Mouse (Mus musculus) macrophage (primary cell): Measurements from ENCODE around the gene Dpm1. TPM values are rescaled to one million over a fixed set of nuclear protein-coding genes. Genes with fewer than 3 reads are reported as not detected.

Source experiments
- H3K27ac ChIP-seq: fragments of 350-480 bp; formaldehyde crosslinking; 2 replicates; pipeline ENCODE4 v1.9.0; 2021
- H3K36me3 ChIP-seq: fragments of 350-480 bp; formaldehyde crosslinking; 2 replicates; pipeline ENCODE4 v1.9.0; 2021; ENCODE audit errors: inconsistent target
- H3K4me3 ChIP-seq: fragments of 350-480 bp; formaldehyde crosslinking; 2 replicates; pipeline ENCODE4 v1.9.0; 2021; ENCODE audit errors: inconsistent target
- H3K79me2 ChIP-seq: fragments of 350-480 bp; formaldehyde crosslinking; 2 replicates; pipeline ENCODE4 v1.9.0; 2021; ENCODE audit errors: inconsistent target
- WGBS: methylation state at CpG from one replicate; pipeline ENCODE4 v1.1.7; 2026; ENCODE audit warnings: inconsistent platforms; ENCODE audit not compliant: missing documents; 5-methylcytosine and 5-hydroxymethylcytosine counted together
- polyA plus RNA-seq: library from polyadenylated mRNA; stranded (reverse); fragments of 250-400 nt; gene quantifications from 3 replicates; pipeline ENCODE4 v1.2.4, GENCODE M21; 2018; ENCODE audit warnings: inconsistent platforms

The Dpm1 gene
- polyA plus RNA-seq, 1 experiment from 2014 or later = 208 TPM

DNA sequence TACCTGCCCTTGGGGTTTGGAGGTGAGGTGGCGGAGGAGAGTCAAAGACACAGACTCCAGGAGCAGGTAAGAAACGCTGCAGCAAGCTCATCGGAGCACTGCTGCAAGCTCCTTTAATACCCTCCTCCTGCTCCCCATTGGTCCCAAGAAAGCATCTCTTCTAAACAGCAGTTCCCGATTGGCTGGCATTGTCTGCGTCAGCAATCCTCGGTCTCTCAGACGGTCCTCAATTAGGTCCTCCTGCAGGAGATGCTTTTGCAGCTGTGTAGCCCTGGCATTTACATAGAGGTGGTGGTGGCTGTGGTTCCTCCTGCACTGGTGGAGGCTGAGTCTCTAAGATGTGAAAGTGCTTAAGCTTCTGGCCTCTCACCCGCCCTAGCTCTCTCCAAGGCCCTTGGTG lies 15.2 kb upstream of the Dpm1 start:
- H3K27ac ChIP-seq = no peak overlapping the region
- no peaks in the 10 kb centered on the region for H3K79me2 ChIP-seq
- H3K4me3 ChIP-seq = no peak overlapping the region
- no peaks in the 10 kb centered on the region for H3K36me3 ChIP-seq
- WGBS = 68% methylated on average over 8 of the region's 8 CpGs

DNA sequence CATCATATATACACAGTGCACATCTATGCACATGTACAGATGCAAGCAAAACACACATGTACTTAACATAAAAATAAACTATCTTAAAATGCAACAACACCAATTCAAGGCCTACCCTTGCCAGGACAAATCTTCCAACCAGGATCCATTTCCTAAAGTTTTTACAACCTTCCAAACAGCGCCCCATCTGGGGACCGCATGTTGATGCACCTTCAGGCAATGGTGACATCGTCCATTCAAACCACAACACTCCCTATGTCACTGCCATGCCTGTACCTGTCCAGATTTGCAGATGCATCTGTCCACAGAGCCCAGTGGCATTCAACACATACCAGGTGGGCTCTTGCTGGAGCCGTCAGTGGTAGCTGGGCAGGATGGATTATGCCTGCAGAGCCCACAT lies 12.9 kb upstream of the Dpm1 start:
- H3K4me3 ChIP-seq = no peak overlapping the region
- WGBS = 91% methylated on average over 4 of the region's 4 CpGs
- no peaks in the 10 kb centered on the region for H3K36me3 ChIP-seq
- no peak overlapping the region for H3K27ac ChIP-seq
- no peaks in the 10 kb centered on the region for H3K79me2 ChIP-seq

DNA sequence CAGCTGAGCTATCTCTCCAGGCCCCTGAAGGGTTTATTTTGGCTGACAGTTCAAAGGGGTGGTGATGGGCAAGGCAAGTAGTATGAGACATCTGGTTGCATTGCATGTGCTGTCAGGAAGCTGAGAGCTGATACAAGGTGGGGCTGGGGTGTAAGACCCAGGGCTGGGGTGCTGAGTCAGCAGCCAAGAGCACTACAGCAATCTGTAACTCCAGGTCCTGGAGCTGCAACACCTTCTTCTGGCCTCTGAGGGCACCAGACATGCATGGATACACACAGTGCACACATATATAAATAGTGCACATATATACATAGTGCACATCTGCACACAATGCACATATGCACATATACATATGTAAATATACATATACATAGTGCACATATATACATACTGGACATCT lies 12.4 kb upstream of the Dpm1 start:
- no peaks in the 10 kb centered on the region for H3K79me2 ChIP-seq
- no peak overlapping the region for H3K27ac ChIP-seq
- H3K36me3 ChIP-seq = no peaks in the 10 kb centered on the region
- no peak overlapping the region for H3K4me3 ChIP-seq

DNA sequence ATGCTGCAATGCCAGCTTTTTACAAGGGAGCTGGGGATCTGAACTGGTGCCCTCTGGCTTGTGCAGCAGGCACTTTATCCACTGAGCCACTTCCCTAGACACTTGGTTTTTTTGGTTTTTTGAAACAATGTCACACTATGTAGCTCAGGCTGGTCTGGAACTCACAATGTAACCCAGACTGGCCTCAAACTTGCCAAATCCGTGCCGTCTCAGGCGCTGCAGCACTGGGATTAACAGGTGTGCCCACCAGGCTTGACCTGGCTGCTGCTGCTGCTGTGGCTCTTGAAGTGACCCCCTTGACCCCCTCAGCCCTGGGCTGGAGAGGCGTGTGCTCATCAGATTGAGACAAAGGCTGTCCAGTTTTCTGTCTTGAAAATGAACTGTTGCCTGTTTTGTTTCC lies 7.9 kb upstream of the Dpm1 start:
- 84% methylated on average over 4 of the region's 4 CpGs for WGBS
- Histone ChIP-seq H3K27ac (no peak overlapping the region), H3K4me3 (no peak overlapping the region)

DNA sequence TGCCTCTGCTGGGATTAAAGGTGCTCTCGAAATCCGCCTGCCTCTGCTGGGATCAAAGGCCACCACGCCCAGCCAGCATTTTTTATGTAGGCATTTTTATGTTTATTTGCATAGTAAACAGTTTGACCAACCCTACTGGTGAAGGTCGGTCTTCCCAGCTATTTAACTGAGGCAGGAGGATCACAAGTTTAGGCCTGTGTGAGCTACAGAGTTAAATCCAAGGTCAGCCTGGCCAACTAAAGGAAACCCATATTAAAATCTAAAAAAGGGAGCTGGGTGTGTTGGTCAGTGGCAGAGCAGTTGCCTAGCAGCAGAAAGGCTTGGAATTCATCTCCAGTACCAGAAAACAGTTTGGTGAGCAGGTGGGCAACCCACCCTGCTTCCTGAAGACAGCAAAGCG lies 2.9 kb upstream of the Dpm1 start:
- Histone ChIP-seq H3K27ac (no peak overlapping the region), H3K79me2 (peaks cover 32% of the 10 kb centered on the region), H3K4me3 (no peak overlapping the region), H3K36me3 (no peaks in the 10 kb centered on the region)
- WGBS = 98% methylated on average over 5 of the region's 5 CpGs

More for the DNA sequence above, 7.9 kb upstream of the Dpm1 start:
- Histone ChIP-seq H3K36me3 (no peaks in the 10 kb centered on the region), H3K79me2 (no peaks in the 10 kb centered on the region)

DNA sequence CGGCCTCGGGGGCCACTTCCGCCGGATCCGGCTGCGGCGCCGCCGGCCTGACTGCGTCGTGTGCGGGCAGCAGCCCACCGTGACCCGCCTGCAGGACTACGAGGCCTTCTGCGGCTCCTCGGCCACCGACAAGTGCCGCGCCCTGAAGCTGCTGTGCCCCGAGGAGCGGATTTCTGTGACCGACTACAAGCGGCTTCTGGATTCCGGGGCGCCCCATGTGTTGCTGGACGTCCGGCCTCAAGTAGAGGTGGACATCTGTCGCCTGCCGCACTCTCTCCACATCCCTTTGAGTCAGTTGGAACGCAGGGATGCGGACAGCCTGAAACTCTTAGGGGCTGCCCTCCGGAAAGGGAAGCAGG lies 1.1 kb upstream of the Dpm1 start:
- Histone ChIP-seq H3K36me3 (no peaks in the 10 kb centered on the region; the same call in 1 of the 2 replicates), H3K27ac (no peak overlapping the region), H3K79me2 (peaks cover 51% of the 10 kb centered on the region), H3K4me3 (no peak overlapping the region)
- 66% methylated on average over 32 of the region's 33 CpGs for WGBS

DNA sequence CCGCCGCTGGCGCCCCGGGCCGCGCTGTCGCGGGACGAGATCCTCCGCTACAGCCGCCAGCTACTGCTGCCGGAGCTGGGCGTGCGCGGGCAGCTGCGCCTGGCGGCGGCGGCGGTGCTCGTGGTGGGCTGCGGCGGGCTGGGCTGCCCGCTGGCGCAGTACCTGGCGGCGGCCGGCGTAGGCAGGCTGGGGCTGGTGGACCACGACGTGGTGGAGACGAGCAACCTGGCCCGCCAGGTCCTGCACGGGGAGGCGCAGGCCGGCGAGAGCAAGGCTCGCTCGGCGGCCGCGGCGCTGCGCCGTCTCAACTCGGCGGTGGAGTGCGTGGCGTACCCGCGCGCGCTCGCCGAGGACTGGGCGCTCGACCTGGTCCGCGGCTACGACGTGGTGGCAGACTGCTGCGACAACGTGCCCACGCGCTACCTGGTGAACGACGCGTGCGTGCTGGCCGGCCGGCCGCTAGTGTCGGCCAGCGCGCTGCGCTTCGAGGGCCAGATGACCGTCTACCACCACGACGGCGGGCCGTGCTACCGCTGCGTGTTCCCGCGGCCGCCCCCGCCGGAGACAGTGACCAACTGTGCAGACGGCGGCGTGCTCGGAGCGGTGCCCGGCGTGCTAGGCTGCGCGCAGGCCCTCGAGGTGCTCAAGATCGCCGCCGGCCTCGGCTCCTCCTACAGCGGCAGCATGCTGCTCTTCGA lies 531 bp upstream of the Dpm1 start:
- no peak overlapping the region for H3K4me3 ChIP-seq
- WGBS = 3% methylated on average over 78 of the region's 105 CpGs
- H3K79me2 ChIP-seq = peaks cover 56% of the 10 kb centered on the region
- peaks cover 5% of the 10 kb centered on the region; the same call in 1 of the 2 replicates for H3K36me3 ChIP-seq
- no peak overlapping the region for H3K27ac ChIP-seq

DNA sequence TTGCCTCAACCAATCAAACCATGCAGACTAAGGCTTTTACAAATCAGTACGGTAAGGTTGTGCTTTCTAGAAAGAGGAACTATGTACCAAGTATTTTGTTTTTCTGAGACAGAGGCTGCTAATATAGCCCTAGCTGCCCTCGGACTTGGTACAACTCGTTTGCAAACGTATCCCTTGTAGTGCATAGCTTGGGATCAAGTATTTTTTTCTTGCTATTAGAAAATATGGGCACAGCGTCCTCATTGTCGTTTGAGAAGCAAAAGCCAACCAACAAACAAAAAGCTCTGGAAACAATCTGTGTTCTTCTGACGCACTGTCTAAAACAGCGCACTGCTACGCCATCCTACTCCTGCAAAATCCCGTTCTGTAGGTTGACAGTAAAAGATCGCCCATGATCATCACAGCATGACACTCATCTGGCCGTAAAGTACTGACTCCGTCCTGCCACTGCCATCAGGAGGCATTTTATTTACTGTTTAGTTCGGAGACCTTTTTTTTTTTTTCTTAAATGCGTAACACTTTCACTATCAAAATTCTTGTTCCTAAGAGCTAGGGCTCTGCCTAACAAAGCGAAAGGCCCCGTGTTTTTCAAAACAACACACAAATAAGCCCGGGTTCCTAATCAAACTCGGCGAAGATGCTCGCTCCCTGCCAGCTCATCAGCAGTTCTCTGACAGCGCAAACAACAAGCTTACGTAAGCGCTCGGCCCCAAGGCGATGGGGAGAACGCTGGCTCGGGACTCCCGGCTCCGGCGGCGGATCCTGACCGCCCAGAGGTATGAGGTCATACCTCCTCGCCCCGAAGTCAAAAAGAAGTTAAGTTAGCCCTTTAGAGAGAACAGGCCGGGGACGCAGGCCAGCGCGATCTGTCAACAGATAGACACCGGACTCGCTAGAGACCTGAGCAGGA lies 1.0 kb downstream of the Dpm1 start:
- WGBS = 9% methylated on average over 41 of the region's 41 CpGs
- Histone ChIP-seq H3K27ac (peak overlapping the region; percentile 96), H3K79me2 (peaks cover 70% of the 10 kb centered on the region), H3K4me3 (peak overlapping the region; percentile 81), H3K36me3 (peaks cover 20% of the 10 kb centered on the region)

DNA sequence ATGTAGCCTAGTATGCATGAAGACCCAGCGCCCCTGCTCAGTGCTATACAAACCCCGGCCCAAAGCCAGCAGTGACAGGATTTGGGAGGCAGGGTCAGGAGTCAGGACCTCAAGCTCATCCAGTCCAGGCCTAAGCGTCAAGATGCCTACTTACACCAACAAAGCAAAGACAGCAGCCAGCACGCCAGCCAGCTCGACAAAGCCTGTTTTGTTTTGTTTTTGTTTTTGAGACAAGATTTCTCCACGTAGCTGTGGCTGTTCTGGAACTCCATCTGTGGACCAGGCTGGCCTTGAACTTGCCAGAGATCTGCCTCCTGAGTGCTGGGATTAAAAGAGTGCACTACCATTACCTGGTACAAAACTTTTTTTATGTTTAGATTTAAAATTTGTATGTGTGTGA lies 7.1 kb downstream of the Dpm1 start:
- WGBS = 98% methylated on average over 6 of the region's 6 CpGs
- Histone ChIP-seq H3K27ac (no peak overlapping the region), H3K79me2 (peaks cover 42% of the 10 kb centered on the region), H3K36me3 (peaks cover 74% of the 10 kb centered on the region), H3K4me3 (no peak overlapping the region)

DNA sequence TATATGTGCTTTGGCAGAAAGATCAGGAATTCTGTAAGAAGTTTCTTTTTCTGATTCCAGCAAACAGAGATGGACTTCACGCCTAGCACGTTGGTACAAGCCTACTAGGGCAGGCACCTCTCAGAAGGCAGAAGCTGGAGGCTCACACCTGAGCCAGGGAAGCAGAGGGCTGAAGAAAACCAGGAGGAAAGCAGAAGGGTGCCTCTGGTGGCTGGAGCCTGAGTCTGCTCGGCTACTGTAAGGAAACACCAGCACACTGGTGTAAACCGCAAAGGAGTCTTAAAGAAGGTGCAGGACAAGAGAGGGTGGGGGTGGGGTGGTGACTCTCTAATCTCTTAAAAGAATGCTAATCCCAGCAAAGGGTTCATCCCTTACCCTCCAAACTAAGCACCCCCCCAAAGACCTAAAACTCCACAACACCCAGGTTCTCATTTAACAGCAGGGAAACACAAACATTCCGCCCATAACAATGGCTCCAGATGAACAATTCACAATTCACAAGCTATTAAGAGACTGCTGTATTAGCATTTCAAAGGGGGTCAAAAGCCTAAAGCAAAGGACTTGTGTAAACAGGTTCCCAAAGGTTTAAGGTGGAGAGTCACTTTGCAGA lies 16.5 kb downstream of the Dpm1 start:
- Histone ChIP-seq H3K36me3 (peaks cover 79% of the 10 kb centered on the region), H3K4me3 (no peak overlapping the region), H3K79me2 (no peaks in the 10 kb centered on the region), H3K27ac (no peak overlapping the region)
- 79% methylated on average over 5 of the region's 5 CpGs for WGBS

DNA sequence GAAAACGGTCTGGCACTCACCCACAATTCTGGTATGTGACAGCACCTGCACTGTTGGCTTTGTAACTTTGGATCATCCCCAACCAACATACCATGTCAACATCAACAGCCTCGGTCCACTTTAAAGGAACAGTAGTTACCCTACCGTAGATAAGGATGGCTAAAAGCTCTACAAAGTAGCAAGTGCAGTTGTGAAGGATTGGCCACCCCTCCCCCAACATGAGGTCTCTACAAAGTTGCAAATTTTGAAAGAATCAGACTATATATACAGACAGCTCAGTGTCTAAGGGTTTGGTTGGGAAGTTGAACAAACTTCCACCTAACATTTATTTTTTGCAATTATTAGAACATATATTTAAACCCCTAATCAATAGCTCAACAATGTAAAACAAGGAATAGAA lies 22.5 kb downstream of the Dpm1 start:
- Histone ChIP-seq H3K36me3 (peaks cover 35% of the 10 kb centered on the region), H3K79me2 (peaks cover 34% of the 10 kb centered on the region), H3K4me3 (no peak overlapping the region), H3K27ac (peak overlapping the region; percentile 29)
- WGBS = 100% methylated on average over 3 of the region's 3 CpGs

DNA sequence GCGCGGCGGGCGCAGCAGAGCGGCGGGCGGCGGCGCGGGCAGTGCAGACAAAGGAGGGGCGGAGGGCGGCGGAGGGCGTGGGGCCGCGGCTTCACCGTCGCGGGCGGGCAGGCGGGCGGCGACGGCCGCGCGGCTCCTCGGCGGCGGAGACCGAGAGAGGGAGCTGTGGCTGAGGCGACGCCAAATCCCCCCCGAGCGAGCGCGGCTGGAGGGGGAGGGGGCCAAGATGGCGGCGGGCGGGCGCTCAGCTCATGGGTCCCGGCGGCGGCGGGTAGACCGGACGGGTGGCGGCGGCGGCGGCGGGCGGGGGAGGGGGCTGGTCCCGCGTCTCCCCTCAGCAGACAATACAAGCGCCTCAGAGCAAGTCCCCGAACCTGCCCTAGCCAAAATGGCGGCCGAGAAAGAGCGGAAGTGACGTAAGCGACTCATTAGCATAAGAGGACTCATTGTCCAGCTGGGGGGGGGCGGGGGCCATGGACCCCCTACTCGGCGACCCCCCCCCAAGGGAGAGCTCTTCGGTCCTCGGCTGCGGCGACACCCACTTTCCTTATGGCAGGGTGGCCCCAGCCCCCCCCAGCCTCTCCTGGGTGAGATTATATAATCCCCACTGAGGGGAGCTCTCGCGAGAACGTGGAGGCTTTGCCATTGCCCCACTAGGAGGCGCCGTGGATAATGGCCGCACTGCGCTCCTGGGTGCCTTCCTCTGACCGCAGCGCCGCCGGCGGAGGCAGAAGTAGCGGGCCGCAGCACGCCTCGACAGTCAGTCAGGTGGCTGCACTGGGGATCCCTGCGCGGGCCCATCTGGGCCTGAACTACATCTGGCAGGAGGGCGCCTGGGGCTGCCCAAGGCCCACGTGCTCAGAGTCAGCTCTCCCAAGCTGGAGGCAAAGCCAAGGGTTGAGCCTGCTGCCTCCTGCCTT lies 23.4 kb downstream of the Dpm1 start, which contains the start of gene Adnp:
Gene Adnp (minus strand): TSS at position 388 of the 920 bp plus-strand sequence.
- H3K4me3 ChIP-seq = peak within 1 kb of the TSS; percentile 91
- peaks cover 26% of the 10 kb centered on the region for H3K36me3 ChIP-seq
- peaks cover 43% of the 10 kb centered on the region for H3K79me2 ChIP-seq
- peak within 1 kb of the TSS; percentile 84 for H3K27ac ChIP-seq
- WGBS = under 1% methylated on average over 58 of the region's 89 CpGs

DNA sequence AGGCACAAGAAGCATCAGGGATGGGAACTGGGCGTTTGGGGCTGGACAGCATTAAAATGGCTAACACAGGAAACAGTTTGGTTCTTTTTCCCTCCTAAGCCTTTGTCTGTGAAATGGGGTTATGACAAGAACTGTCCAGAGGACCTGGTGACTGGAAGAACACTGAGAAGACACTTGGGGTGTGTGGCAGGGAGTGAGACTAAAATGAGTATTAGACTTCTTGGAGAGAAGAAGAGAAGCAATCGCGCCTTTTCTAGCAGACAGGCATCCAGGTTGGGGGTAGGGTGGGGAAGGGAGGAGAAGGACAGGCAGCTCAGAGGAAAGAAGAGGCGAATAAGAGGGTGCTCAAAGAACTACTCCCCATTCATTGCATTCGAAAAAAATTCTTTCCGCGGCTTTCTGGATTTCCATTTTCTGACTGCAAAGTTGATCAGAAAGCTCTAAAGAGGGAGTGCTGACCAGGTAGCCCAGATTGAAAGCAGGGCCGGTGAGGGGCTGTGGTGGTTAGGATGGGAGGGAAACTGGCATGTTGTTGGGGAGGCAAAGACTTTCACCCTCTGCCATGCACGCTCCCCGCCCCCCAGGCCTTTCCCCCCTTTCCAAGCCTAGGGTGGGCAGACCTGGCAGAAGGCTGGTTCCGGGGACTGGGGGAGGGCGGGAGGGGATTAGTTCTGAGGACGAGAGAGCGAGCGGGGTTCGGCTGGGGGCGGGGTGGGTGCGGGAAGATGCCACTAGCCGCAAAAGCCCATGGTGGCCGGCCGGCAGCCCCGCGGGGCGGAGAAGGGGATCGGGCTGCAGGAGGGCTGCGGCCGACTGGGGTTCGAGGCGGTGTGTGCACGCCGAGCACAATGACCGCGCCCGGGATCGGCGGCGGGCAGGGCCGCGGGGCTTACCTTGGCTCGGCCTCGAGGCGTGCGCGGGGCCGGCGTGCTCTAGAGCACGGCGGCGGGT lies 24.4 kb downstream of the Dpm1 start:
- Histone ChIP-seq H3K4me3 (peak overlapping the region; percentile 91), H3K79me2 (peaks cover 53% of the 10 kb centered on the region), H3K36me3 (peaks cover 16% of the 10 kb centered on the region), H3K27ac (peak overlapping the region; percentile 65)
- WGBS = under 1% methylated on average over 47 of the region's 49 CpGs
